Mouse (Mus musculus): Measurements from ENCODE around the gene Prss23. TPM values are rescaled to one million over a fixed set of nuclear protein-coding genes. Genes with fewer than 3 reads are reported as not detected.

The Prss23 gene
- polyA plus RNA-seq (2015; fragmentation: Nextera tagmentation; extraction: Ambion mirVana) = 15.5 and 27.6 TPM in 2 replicates

GRCm38 (mm10) chr7:89526731-89527429, at the start of gene Prss23:
TSS of gene Prss23 (minus strand) at chr7:89527187.
- Histone ChIP-seq H3K9ac (replicated peaks) (no peak within 1 kb of the TSS), H3K27ac (replicated peaks) (no peak within 1 kb of the TSS), H3K4me1 (no peaks in the 10 kb centered on the region), H3K4me2 (no peak within 1 kb of the TSS), H3K27me3 (replicated peaks) (no peaks in the 10 kb centered on the region), H3K36me3 (no peaks in the 10 kb centered on the region), H3K4me3 (replicated peaks) (no peak within 1 kb of the TSS), H3K9me3 (replicated peaks) (no peaks in the 10 kb centered on the region)
- ATAC-seq (ENCODE audit: low FRiP score) = no peak
- 78% methylated on average over 16 of the region's 16 CpGs for WGBS

GRCm38 (mm10) chr7:89576127-89576526, 49.1 kb upstream of the Prss23 start:
- ATAC-seq (ENCODE audit: low FRiP score) = no peak

GRCm38 (mm10) chr7:89564569-89564968, 37.6 kb upstream of the Prss23 start:
- Histone ChIP-seq H3K9me3 (replicated peaks) (no peaks in the 10 kb centered on the region), H3K4me3 (replicated peaks) (no peak overlapping the region), H3K4me2 (no peak overlapping the region), H3K27ac (replicated peaks) (no peak overlapping the region), H3K4me1 (no peaks in the 10 kb centered on the region), H3K9ac (replicated peaks) (no peak overlapping the region), H3K36me3 (no peaks in the 10 kb centered on the region), H3K27me3 (replicated peaks) (no peaks in the 10 kb centered on the region)
- WGBS = 93% methylated on average over 2 of the region's 2 CpGs
- ATAC-seq (ENCODE audit: low FRiP score) = no peak

More at GRCm38 (mm10) chr7:89576127-89576526, 49.1 kb upstream of the Prss23 start:
- Histone ChIP-seq H3K9ac (replicated peaks) (no peak overlapping the region), H3K9me3 (replicated peaks) (no peaks in the 10 kb centered on the region), H3K27me3 (replicated peaks) (no peaks in the 10 kb centered on the region), H3K4me1 (no peaks in the 10 kb centered on the region), H3K4me3 (replicated peaks) (no peak overlapping the region), H3K27ac (replicated peaks) (no peak overlapping the region), H3K36me3 (no peaks in the 10 kb centered on the region), H3K4me2 (no peak overlapping the region)
- WGBS = 93% methylated on average over 3 of the region's 3 CpGs

GRCm38 (mm10) chr7:89563501-89563900, 36.5 kb upstream of the Prss23 start:
- no peak overlapping the region for H3K4me3 ChIP-seq (replicated peaks)
- 98% methylated on average over 2 of the region's 2 CpGs for WGBS

GRCm38 (mm10) chr7:89562140-89562539, 35.2 kb upstream of the Prss23 start:
- Histone ChIP-seq H3K27me3 (replicated peaks) (no peaks in the 10 kb centered on the region), H3K9me3 (replicated peaks) (no peaks in the 10 kb centered on the region), H3K27ac (replicated peaks) (no peak overlapping the region), H3K9ac (replicated peaks) (no peak overlapping the region), H3K4me3 (replicated peaks) (no peak overlapping the region), H3K36me3 (no peaks in the 10 kb centered on the region), H3K4me1 (no peaks in the 10 kb centered on the region), H3K4me2 (no peak overlapping the region)
- WGBS = 85% methylated on average over 2 of the region's 2 CpGs
- ATAC-seq (ENCODE audit: low FRiP score) = no peak

More at GRCm38 (mm10) chr7:89563501-89563900, 36.5 kb upstream of the Prss23 start:
- H3K4me2 ChIP-seq = no peak overlapping the region
- H3K27me3 ChIP-seq (replicated peaks) = no peaks in the 10 kb centered on the region
- ATAC-seq (ENCODE audit: low FRiP score) = no peak
- H3K9me3 ChIP-seq (replicated peaks) = no peaks in the 10 kb centered on the region
- H3K4me1 ChIP-seq = no peaks in the 10 kb centered on the region
- no peak overlapping the region for H3K27ac ChIP-seq (replicated peaks)
- H3K9ac ChIP-seq (replicated peaks) = no peak overlapping the region
- no peaks in the 10 kb centered on the region for H3K36me3 ChIP-seq

- Histone ChIP-seq H3K27ac (replicated peaks) (no peak overlapping the region), H3K4me2 (no peak overlapping the region), H3K9ac (replicated peaks) (no peak overlapping the region), H3K36me3 (no peaks in the 10 kb centered on the region), H3K9me3 (replicated peaks) (no peaks in the 10 kb centered on the region), H3K4me3 (replicated peaks) (no peak overlapping the region), H3K27me3 (replicated peaks) (no peaks in the 10 kb centered on the region), H3K4me1 (no peaks in the 10 kb centered on the region)
- WGBS = 83% methylated on average over 3 of the region's 3 CpGs
- ATAC-seq (ENCODE audit: low FRiP score) = no peak
These were observed 34.0 kb upstream of the Prss23 start for GRCm38 (mm10) chr7:89560939-89561338.

GRCm38 (mm10) chr7:89559633-89560032, 32.6 kb upstream of the Prss23 start:
- WGBS = 77% methylated on average over 4 of the region's 4 CpGs

GRCm38 (mm10) chr7:89559105-89559504, 32.1 kb upstream of the Prss23 start:
- no peaks in the 10 kb centered on the region for H3K9me3 ChIP-seq (replicated peaks)
- no peaks in the 10 kb centered on the region for H3K4me1 ChIP-seq
- H3K36me3 ChIP-seq = no peaks in the 10 kb centered on the region
- H3K4me3 ChIP-seq (replicated peaks) = no peak overlapping the region
- no peak overlapping the region for H3K27ac ChIP-seq (replicated peaks)
- no peak for ATAC-seq (ENCODE audit: low FRiP score)
- no peak overlapping the region for H3K4me2 ChIP-seq
- H3K9ac ChIP-seq (replicated peaks) = no peak overlapping the region
- 88% methylated on average over 4 of the region's 4 CpGs for whole genome bisulfite sequencing
- H3K27me3 ChIP-seq (replicated peaks) = no peaks in the 10 kb centered on the region

More at GRCm38 (mm10) chr7:89559633-89560032, 32.6 kb upstream of the Prss23 start:
- Histone ChIP-seq H3K36me3 (no peaks in the 10 kb centered on the region), H3K4me2 (no peak overlapping the region), H3K9me3 (replicated peaks) (no peaks in the 10 kb centered on the region), H3K4me1 (no peaks in the 10 kb centered on the region), H3K27ac (replicated peaks) (no peak overlapping the region), H3K9ac (replicated peaks) (no peak overlapping the region), H3K27me3 (replicated peaks) (no peaks in the 10 kb centered on the region), H3K4me3 (replicated peaks) (no peak overlapping the region)
- ATAC-seq (ENCODE audit: low FRiP score) = no peak

GRCm38 (mm10) chr7:89558446-89559039, 31.6 kb upstream of the Prss23 start:
- H3K27ac ChIP-seq (replicated peaks) = no peak overlapping the region

GRCm38 (mm10) chr7:89557056-89557455, 30.1 kb upstream of the Prss23 start:
- Histone ChIP-seq H3K27ac (replicated peaks) (no peak overlapping the region), H3K9ac (replicated peaks) (no peak overlapping the region), H3K36me3 (no peaks in the 10 kb centered on the region), H3K4me3 (replicated peaks) (no peak overlapping the region), H3K4me2 (no peak overlapping the region), H3K9me3 (replicated peaks) (no peaks in the 10 kb centered on the region), H3K27me3 (replicated peaks) (no peaks in the 10 kb centered on the region), H3K4me1 (no peaks in the 10 kb centered on the region)
- ATAC-seq (ENCODE audit: low FRiP score) = no peak
- 90% methylated on average over 5 of the region's 5 CpGs for WGBS

More at GRCm38 (mm10) chr7:89558446-89559039, 31.6 kb upstream of the Prss23 start:
- H3K4me3 ChIP-seq (replicated peaks) = no peak overlapping the region
- no peak for ATAC-seq (ENCODE audit: low FRiP score)
- no peaks in the 10 kb centered on the region for H3K4me1 ChIP-seq
- WGBS = 88% methylated on average over 11 of the region's 11 CpGs
- H3K36me3 ChIP-seq = no peaks in the 10 kb centered on the region
- no peak overlapping the region for H3K9ac ChIP-seq (replicated peaks)
- H3K4me2 ChIP-seq = no peak overlapping the region
- no peaks in the 10 kb centered on the region for H3K27me3 ChIP-seq (replicated peaks)
- no peaks in the 10 kb centered on the region for H3K9me3 ChIP-seq (replicated peaks)

- H3K9ac ChIP-seq (replicated peaks) = no peak overlapping the region
- no peak overlapping the region for H3K4me3 ChIP-seq (replicated peaks)
- 66% methylated on average over 4 of the region's 4 CpGs for WGBS
- no peak overlapping the region for H3K27ac ChIP-seq (replicated peaks)
- no peak for ATAC-seq (ENCODE audit: low FRiP score)
- no peaks in the 10 kb centered on the region for H3K9me3 ChIP-seq (replicated peaks)
- H3K36me3 ChIP-seq = no peaks in the 10 kb centered on the region
- H3K4me1 ChIP-seq = no peaks in the 10 kb centered on the region
- H3K27me3 ChIP-seq (replicated peaks) = no peaks in the 10 kb centered on the region
- no peak overlapping the region for H3K4me2 ChIP-seq
These were observed 29.7 kb upstream of the Prss23 start for GRCm38 (mm10) chr7:89556652-89557051.

- H3K27me3 ChIP-seq (replicated peaks) = no peaks in the 10 kb centered on the region
- H3K9me3 ChIP-seq (replicated peaks) = no peaks in the 10 kb centered on the region
- no peaks in the 10 kb centered on the region for H3K36me3 ChIP-seq
- no peak overlapping the region for H3K9ac ChIP-seq (replicated peaks)
- no peaks in the 10 kb centered on the region for H3K4me1 ChIP-seq
- no peak overlapping the region for H3K27ac ChIP-seq (replicated peaks)
- 25% methylated on average over 4 of the region's 4 CpGs for WGBS
- no peak for ATAC-seq (ENCODE audit: low FRiP score)
- no peak overlapping the region for H3K4me3 ChIP-seq (replicated peaks)
- no peak overlapping the region for H3K4me2 ChIP-seq
These were observed 28.2 kb upstream of the Prss23 start for GRCm38 (mm10) chr7:89555170-89555569.

All from neural tube, embryonic 15.5 days (tissue).